Mouse (Mus musculus): ENCODE results near the gene Metrn.
A peak's percentile ranks its signal among the peaks of the same experiment; 100 is the strongest.

Gene Metrn

DNA sequence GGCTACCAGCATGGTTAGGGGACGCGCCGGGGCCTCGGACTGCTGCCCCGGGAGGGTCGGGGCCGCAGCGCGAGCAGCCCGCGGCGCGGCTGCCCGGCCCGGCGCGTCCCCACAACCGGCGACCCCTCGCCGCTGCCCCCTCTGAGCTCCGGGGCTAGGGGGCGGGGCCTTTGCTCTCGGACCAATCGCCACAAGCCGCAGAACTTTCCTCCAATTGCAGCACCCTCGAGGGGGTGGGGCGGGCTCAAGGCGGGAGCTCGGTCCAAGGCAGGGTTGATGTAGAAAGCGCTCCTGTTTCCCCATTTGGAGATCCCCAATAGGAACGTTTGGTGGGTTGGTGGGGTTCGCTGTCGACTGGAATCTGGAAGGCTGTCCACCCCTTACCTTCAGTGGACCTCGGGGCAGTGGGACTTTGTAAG, at the start of gene Metrn:
TSS of gene Metrn (minus strand) at position 186 of the 419 bp plus-strand sequence.
- peak; percentile 87 for DNase-seq (ENCODE audit: low spot score)

- peak; percentile 92 for DNase-seq (ENCODE audit: low spot score)
Observed at GRCm38 (mm10) chr17:25844396-25844901, 47.5 kb upstream of the Metrn start, which contains the start of gene Rhot2. Rhot2 (minus strand) TSS chr17:25844851.

- DNase-seq (ENCODE audit: low spot score) = no peak
Observed at GRCm38 (mm10) chr17:25843636-25844395, 46.9 kb upstream of the Metrn start.

DNA sequence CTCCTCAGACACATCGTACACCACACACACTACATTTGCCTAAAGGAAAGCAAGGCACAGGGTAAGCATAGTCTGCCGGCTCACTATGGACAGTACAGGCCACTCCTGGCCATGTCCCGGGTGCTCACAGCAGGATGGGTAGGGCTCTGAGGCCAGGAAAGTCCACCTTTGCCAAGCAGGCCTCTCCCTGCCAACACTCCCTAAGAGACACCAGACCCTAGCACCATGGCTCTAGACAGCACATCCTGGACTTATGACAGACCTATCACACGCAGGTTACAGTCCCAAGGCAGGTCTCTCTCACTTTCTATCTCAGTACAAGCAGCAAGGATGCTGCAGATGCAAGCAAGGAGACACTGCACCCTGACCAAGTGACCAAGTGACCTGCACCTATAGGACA, 46.2 kb upstream of the Metrn start:
- DNase-seq (ENCODE audit: low spot score) = no peak

DNA sequence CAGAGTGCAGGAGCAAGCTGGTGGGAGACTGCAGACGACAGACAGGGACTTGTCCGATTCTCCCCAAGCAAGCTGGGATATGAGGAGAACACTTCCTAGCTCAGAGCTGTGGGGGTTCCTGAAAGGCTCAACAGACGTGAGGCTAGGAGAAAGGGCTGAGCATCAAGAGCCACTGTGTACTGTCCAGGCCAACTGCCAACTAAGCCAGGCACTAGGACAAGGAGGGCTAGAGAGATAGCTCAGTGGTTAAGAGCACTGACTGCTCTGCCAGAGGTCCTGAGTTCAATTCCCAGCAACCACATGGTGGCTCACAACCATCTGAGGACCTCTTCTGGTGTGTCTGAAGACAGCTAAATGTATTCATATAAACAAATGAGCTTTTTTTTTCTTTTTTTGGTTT, 45.6 kb upstream of the Metrn start:
- no peak for DNase-seq (ENCODE audit: low spot score)

GRCm38 (mm10) chr17:25841117-25841880, 44.4 kb upstream of the Metrn start, which contains the start of gene Gm20683:
Gm20683 (minus strand) TSS chr17:25841763.
- DNase-seq (ENCODE audit: low spot score) = no peak

- no peak for DNase-seq (ENCODE audit: low spot score)
Observed at GRCm38 (mm10) chr17:25840519-25840918, 43.6 kb upstream of the Metrn start.

- no peak for DNase-seq (ENCODE audit: low spot score)
Observed at GRCm38 (mm10) chr17:25839455-25840235, 42.7 kb upstream of the Metrn start.

GRCm38 (mm10) chr17:25838904-25839303, 42.0 kb upstream of the Metrn start:
- no peak for DNase-seq (ENCODE audit: low spot score)

GRCm38 (mm10) chr17:25837533-25837932, 40.6 kb upstream of the Metrn start:
- DNase-seq (ENCODE audit: low spot score) = no peak

- peak; percentile 61 for DNase-seq (ENCODE audit: low spot score)
Observed at GRCm38 (mm10) chr17:25837076-25837410, 40.1 kb upstream of the Metrn start, which contains the start of gene Rhbdl1. Rhbdl1 (minus strand) TSS chr17:25837295.

GRCm38 (mm10) chr17:25836397-25837075, 39.6 kb upstream of the Metrn start:
- DNase-seq (ENCODE audit: low spot score) = no peak

GRCm38 (mm10) chr17:25835816-25836215, 38.9 kb upstream of the Metrn start:
- no peak for DNase-seq (ENCODE audit: low spot score)

DNA sequence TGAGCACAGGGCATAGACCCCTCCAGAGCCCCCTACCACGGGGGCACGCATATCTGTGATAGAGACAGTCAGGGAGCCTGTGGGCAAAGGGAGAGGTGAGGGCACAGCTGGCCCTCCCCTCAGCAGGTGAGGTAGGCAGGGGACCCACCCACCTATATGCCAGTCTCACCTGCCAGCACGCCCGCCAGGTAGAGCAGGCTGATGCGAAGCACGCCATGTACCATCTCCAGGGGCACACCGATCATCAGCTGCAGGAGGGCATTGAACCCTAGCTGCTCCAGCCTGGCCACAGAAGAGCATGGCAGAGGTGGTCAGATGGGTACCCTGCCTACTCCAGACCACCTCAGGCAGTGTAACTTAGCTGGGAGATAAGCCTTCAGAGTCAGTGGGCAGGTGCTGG, 38.4 kb upstream of the Metrn start:
- DNase-seq (ENCODE audit: low spot score) = no peak

GRCm38 (mm10) chr17:25834595-25835222, 37.8 kb upstream of the Metrn start:
- DNase-seq (ENCODE audit: low spot score) = no peak

DNA sequence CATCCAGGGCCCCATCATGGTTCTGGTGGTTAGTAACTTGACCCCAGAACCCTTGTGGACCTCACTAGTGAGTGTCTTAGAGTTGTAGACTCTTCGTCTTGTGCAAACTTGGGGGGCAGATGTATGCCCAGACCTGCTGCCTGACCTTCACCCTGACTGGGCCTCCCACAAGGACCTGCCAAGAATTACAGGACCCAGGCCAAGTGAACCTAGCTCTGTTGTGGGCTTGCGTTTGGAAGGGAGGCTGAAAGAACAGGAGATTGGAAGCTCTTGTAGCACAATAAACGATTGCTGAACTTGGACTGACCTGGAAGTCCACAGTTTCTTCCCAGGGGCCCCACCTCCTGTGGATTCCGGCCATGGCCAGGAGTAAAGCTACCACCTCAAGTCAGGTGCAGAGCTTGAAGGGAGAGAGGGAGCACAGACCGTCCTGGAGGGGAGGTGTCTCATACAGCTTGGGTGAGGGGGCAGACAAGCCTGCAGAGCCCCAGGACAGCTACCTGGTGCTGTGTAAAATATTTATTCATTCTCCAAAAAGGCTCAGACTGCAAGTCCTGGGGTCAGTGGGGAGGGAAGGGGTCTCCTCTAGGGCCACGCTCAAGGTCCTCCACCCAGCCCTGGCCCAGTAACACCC, 37.1 kb upstream of the Metrn start:
- DNase-seq (ENCODE audit: low spot score) = no peak

DNA sequence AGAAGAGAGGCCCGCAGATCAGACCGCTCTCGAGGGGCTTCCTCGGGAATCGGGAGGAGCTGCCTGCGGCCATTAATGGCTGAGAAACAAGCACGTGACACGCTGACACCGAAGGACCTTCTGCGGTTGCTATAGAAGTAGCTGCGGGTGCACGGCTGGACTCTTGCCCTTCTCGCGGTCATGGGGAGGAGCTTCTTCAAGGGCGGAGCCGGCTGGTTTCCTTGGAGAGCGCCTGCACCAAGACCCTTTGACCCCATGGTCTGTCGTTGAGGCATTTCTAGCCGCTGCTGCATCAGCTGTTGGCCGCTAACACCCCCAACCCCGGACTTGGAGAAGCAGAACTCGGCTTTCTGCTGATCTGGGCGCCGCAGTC, 36.3 kb upstream of the Metrn start, which contains the start of gene Stub1:
TSS of gene Stub1 (minus strand) at position 114 of the 373 bp plus-strand sequence.
- DNase-seq (ENCODE audit: low spot score) = peak; percentile 82

DNA sequence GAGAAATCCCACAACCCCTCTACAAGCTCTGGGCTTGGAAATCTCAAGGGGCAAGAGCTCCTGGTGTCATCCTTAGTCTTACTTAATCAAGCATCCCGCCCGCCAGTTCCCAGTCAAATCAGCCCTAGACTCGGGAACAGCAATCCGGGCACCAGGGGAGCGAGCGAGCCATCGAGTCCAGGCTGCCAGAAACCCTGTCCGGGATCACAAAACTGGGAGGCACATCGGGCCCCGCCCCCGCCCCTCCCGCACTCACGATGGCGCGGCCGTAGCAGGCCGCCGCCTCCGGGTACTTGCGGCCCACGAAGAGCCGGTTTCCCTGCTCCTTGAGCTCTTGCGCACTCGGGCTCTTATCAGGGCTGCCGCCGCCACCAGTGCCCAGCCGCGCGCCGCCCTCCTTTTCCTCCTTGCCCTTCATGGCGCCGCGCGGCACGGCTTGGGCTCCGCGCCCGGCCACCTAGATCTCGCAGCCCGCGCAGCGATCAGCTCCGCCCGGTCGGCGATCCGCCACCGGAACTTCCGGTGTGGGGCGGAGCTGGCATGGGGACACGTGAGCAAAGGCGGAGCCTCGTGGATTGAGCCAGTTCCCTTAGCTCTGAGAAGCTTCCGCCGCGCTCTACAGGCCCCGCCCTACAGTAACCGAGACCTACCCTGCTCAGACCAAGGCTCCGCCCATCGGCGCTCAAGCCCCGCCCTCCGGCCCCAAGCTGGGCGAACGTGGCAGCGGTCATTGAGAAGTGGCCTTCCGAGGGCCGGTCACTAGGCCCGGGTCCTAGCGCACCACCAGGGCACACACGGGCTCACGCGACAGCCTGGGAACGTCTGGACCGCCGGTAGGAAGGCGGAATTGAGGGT, 35.7 kb upstream of the Metrn start:
- DNase-seq (ENCODE audit: low spot score) = peak; percentile 99

DNA sequence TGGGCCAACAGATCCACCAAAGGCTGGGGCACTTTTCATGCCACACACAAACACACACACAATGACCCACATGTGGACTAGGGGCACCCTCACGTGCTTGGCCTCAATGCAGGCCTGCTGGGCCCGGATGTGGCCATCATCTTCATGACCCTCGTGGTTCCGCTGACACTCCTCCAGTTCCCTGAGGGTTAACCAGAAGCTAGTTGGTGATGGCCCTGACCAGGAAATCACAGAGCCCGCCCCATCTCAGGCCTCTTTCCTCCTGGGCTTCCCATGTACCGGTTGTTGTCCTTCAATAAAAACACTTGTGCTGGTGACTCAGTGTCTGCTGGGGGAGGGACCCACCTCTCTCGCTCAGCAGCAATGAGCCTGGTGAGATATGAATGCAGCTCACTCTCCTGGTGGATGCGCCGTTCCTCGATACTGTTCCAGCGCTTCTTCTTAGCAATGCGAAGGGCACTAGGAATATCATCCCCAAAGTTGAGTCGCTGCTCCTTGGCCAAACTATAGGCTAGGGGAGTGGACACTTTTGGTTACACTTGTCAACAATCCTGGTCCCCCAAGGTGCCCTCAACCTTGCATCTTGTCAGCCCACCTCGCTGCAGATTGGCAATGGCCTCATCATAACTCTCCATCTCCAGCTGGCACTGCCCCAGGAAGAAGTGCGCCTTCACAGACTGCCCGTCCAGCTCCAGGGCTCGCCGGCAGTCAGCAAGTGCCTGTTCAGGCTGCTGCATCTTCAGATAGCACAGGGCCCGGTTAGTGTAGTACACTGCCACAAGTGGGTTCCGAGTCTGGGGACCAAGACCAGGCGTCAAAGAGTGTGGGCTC, 34.7 kb upstream of the Metrn start:
- no peak for DNase-seq (ENCODE audit: low spot score)
